Mouse (Mus musculus) hindbrain, embryonic 10.5 days (tissue): ENCODE results near the gene Acsl6. TPM values are rescaled to one million over a fixed set of nuclear protein-coding genes. Genes with fewer than 3 reads are reported as not detected.
"Not testable (repeated sequence)": the region's sequence is repeated elsewhere in the genome, so short reads cannot be mapped to it uniquely, and the experiment has no call there.

Source experiments
- DNase-seq: peaks from one replicate; pipeline ENCODE4 v3.0.0-alpha.2; 2017; ENCODE audit warnings: low spot score
- H3K27ac ChIP-seq: fragments of 300-500 bp; sonication (generic); 2 replicates; pipeline ENCODE4 v1.5.1; 2016; ENCODE audit warnings: mild to moderate bottlenecking, moderate library complexity
- H3K27me3 ChIP-seq: fragments of 300-500 bp; sonication (generic); 2 replicates; pipeline ENCODE4 v1.6.1; 2016; ENCODE audit warnings: mild to moderate bottlenecking; ENCODE audit not compliant: poor library complexity, insufficient read depth, severe bottlenecking
- H3K36me3 ChIP-seq: fragments of 300-500 bp; sonication (generic); 2 replicates; pipeline ENCODE4 v1.6.1; 2016; ENCODE audit warnings: mild to moderate bottlenecking, moderate library complexity
- H3K4me1 ChIP-seq: fragments of 300-500 bp; sonication (generic); replicated peaks from 2 replicates; pipeline ENCODE4 v1.6.1; 2016; ENCODE audit warnings: mild to moderate bottlenecking
- H3K4me3 ChIP-seq: fragments of 300-500 bp; sonication (generic); 2 replicates; pipeline ENCODE4 v1.5.1; 2016; ENCODE audit warnings: mild to moderate bottlenecking, moderate library complexity
- H3K9me3 ChIP-seq: fragments of 300-500 bp; sonication (generic); 2 replicates; pipeline ENCODE4 v1.6.1; 2016; ENCODE audit warnings: mild to moderate bottlenecking, moderate library complexity
- WGBS: fragments of 180-500 bp; shearing (Covaris S2); methylation state at CpG from one replicate; pipeline ENCODE4 v1.1.7; 2016; 5-methylcytosine and 5-hydroxymethylcytosine counted together
- polyA plus RNA-seq: library from polyadenylated mRNA; unstranded; fragments of >200 nt; fragmentation: Nextera tagmentation; extraction: Ambion mirVana; gene quantifications from 2 replicates; pipeline ENCODE4 v1.2.1, GENCODE M21; 2016

Gene Acsl6
- polyA plus RNA-seq, 1 experiment from 2014 or later: 18.2 TPM

DNA sequence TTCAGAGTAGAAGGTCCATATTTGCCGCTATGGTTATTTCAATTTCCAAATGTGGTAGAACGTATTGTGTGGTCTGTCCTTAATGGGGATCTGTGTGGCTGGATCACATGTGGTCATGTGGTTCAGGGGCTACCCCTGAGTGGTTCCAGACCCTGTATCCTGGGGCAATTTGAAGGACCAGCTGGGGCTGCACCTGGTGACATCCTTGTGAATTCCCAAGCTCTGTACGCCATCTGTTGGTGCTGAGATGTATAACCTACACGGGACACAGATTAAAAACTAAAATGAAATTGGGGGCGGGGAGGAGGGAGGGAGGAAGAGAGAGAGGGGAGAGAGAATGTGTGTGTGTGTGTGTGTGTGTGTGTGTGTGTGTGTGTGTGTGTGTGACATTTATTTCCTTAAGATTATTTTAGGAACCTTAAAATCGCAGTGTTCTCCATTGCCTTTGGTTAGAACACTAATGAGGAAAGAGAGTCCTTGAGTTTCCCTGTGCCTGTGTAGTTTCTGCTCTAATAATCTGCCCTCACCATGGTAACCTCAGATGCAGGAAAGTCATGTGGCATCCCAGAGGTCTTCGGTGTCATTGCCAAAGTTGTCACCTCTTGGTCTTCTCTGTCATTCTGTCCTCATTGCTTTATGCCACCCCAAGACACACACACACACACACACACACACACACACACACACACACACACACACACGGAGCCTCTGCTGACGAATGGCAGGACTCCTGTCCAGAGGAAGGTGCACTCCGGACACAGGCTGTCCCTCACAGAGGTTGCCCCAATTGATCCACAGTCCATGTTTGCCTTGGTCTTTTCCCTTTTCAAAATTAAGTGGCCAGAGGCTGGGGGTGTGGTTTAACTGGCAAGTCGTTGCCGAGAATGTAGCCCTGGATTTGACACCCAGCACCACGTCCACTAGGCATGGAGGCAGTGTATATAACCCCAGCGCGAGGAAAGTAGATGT, 51.3 kb downstream of the Acsl6 start:
- Histone ChIP-seq H3K27ac (no peak overlapping the region), H3K4me1 (peaks cover 38% of the 10 kb centered on the region), H3K9me3 (no peaks in the 10 kb centered on the region), H3K4me3 (no peak overlapping the region), H3K27me3 (0 out of 2 replicates have a peak, but pooled peaks cover 6% of the 10 kb centered on the region), H3K36me3 (no peaks in the 10 kb centered on the region)
- WGBS: 45% methylated on average over 15 of the region's 15 CpGs
- DNase-seq: peak; percentile 66

DNA sequence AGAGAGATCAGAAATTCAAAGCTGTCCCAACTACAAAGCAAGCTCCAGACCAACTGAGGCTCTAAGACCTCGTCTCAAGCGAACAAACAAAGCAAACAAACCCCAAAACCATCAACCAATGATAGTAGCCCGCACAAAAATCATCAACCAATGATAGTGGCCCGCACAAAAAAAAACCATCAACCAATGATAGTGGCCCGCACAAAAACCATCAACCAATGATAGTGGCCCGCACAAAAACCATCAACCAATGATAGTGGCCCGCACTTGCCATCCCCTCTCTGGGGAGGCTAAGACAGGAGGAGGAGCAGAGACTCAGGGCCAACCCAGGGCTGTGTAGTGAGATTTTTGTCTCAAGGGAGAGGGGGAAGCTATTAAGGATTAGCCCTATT, 52.0 kb downstream of the Acsl6 start:
- Histone ChIP-seq H3K4me3 (no peak overlapping the region), H3K27me3 (no peaks in the 10 kb centered on the region), H3K4me1 (peaks cover 38% of the 10 kb centered on the region), H3K9me3 (no peaks in the 10 kb centered on the region), H3K27ac (no peak overlapping the region), H3K36me3 (no peaks in the 10 kb centered on the region)
- DNase-seq: no peak
- 68% methylated on average over 7 of the region's 7 CpGs for WGBS

DNA sequence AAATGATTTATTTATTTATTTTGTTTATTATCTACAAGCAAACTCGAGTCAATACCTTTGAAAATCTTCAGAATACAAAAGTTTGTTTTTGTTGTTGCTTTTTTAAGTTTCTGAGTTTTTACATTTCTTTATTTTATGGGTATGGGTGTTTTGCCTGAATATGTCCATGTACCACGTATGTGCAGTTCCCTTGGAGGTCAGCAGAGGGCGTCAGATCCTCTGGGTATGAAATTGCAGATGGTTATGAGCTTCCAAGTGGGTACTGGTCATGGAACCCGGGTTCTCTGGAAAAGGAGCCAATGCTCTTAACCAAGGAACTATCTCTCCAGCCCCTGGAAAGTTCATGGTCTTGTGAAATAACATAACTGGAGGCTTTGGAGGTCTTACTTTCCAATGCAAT, 53.1 kb downstream of the Acsl6 start:
- Histone ChIP-seq H3K27me3 (no peaks in the 10 kb centered on the region), H3K36me3 (peaks cover 3% of the 10 kb centered on the region; the same call in 1 of the 2 replicates), H3K4me3 (no peak overlapping the region), H3K9me3 (no peaks in the 10 kb centered on the region), H3K27ac (no peak overlapping the region), H3K4me1 (peaks cover 37% of the 10 kb centered on the region)
- WGBS: 59% methylated on average over 4 of the region's 4 CpGs
- peak; percentile 14 for DNase-seq

DNA sequence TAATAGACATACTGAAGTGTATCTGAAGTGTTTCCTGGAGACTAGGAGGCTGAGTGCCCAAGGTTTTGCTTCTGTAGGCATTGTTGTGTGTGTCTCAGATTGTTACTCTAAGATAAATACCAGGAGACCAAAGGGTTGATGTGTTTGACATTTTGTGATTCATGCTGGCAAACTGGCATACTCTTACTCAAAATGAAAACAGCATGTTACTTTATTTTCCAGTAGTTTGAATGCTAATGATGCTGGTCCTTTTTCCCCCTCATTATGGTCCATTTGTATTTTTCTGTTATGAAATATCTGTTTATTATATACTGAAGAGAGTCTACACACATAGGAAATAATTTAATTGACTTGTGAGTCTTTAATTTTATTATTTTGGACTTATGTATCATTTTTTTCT, 69.0 kb downstream of the Acsl6 start:
- H3K4me1 ChIP-seq: no peaks in the 10 kb centered on the region
- no peak overlapping the region for H3K4me3 ChIP-seq
- no peaks in the 10 kb centered on the region for H3K9me3 ChIP-seq
- DNase-seq: no peak
- H3K27me3 ChIP-seq: no peaks in the 10 kb centered on the region
- no peaks in the 10 kb centered on the region for H3K36me3 ChIP-seq
- no peak overlapping the region for H3K27ac ChIP-seq

DNA sequence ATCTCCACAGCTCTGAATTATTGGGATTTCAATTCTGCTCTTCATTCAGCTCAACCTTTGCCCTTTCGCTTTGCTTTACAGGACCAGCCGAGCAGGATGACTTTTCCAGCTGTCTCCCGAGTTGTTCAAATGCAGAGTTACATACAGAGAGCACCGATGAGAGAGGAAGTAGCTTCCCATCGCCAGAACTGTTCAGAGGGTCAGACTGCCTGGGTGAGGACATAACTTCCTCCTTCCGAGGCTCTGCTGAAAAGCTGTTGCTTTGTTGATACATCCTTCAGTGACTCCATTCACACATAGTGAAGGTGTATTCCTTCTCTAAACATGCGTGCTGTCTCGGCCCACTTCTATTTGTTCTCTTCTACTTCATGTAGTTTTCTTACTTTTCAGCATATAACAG, 86.8 kb downstream of the Acsl6 start:
- WGBS: 79% methylated on average over 8 of the region's 8 CpGs
- no peaks in the 10 kb centered on the region for H3K36me3 ChIP-seq
- H3K4me3 ChIP-seq: no peak overlapping the region
- H3K27ac ChIP-seq: no peak overlapping the region
- no peak for DNase-seq
- no peaks in the 10 kb centered on the region for H3K27me3 ChIP-seq
- no peaks in the 10 kb centered on the region for H3K4me1 ChIP-seq
- no peaks in the 10 kb centered on the region for H3K9me3 ChIP-seq

DNA sequence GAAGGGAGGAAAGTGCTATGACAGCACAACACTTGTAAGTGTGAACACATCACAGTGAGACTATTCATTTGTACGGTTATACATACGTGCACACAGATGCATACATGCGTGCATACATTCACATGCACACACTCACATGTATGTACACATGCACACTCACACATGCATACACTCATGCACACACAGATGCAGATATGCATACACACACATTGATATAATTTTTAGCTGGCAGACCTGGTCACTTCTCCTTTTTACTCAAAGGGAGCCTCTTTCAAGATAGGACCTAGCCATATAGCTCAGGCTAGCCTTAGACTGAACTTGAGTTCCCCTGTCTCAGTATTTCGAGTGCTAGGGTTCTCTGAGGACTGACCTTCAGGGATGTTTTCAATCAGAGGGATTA, 87.7 kb downstream of the Acsl6 start:
- no peak overlapping the region for H3K4me3 ChIP-seq
- no peak for DNase-seq
- no peaks in the 10 kb centered on the region for H3K9me3 ChIP-seq
- no peak overlapping the region for H3K27ac ChIP-seq
- H3K4me1 ChIP-seq: no peaks in the 10 kb centered on the region
- H3K27me3 ChIP-seq: no peaks in the 10 kb centered on the region
- H3K36me3 ChIP-seq: no peaks in the 10 kb centered on the region
- 86% methylated on average over 4 of the region's 4 CpGs for WGBS

DNA sequence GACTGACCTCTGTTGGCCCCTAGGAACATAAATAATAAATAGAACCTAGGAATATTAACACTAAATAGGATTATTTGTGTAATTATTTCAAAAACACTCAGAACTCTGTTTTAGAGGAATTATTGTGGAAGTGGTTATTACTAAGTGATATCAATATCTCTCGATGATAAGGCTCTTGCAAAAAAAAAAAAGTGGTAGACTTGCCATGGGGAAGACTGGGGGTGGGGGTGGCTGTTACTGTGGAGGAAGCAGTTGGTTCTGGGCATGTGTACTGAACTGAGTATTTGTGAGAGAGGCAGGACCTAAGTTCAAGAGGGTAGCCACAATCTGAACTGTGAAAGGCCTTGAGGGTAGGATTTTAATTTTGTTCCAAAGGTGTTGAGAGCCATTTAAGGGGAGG, 93.1 kb downstream of the Acsl6 start:
- Histone ChIP-seq H3K27ac (no peak overlapping the region), H3K27me3 (no peaks in the 10 kb centered on the region), H3K4me3 (no peak overlapping the region), H3K9me3 (no peaks in the 10 kb centered on the region), H3K36me3 (no peaks in the 10 kb centered on the region), H3K4me1 (no peaks in the 10 kb centered on the region)
- 88% methylated on average over 1 of the region's 1 CpGs for WGBS
- no peak for DNase-seq

DNA sequence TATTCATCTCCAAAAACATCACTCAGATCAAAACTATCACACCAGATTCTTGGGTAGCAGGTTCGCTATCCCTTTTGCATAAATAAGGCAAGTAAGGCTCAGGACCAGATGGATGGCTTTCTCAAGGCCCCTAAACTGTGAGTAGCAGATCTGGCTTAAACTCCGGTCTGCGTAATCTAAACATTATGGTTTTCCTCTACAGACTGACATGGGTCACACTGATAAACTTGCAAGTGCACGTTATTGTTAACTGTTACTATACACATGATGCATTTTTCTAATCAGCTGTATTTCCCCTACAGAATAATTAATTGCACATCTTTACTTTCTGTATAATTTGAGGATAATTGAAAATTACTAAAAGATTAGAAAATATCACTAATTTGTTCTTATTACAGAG, 94.5 kb downstream of the Acsl6 start:
- H3K4me1 ChIP-seq: no peaks in the 10 kb centered on the region
- no peaks in the 10 kb centered on the region for H3K9me3 ChIP-seq
- 90% methylated on average over 4 of the region's 4 CpGs for WGBS
- no peak overlapping the region for H3K4me3 ChIP-seq
- no peaks in the 10 kb centered on the region for H3K36me3 ChIP-seq
- no peaks in the 10 kb centered on the region for H3K27me3 ChIP-seq
- no peak for DNase-seq
- H3K27ac ChIP-seq: no peak overlapping the region

DNA sequence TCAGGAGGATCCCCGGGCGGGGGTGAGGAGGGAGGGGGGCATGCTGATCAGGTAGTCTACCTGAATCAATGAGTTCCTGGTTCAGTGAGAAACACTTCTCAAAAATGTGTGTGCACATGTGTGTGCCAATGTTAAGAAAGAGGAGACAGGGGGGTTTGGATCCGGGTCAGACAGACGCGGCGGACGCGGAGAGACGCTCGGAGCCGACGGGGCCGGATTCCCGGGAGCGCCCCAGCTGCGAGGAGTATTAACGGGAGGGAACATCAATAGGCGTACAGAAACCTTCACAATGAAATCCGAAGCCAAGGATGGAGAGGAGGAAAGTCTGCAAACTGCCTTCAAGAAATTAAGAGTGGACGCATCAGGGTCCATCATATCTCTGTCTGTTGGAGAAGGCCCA, 97.2 kb downstream of the Acsl6 start:
- H3K27ac ChIP-seq, H3K27me3 ChIP-seq, H3K4me3 ChIP-seq, H3K9me3 ChIP-seq, H3K36me3 ChIP-seq, H3K4me1 ChIP-seq, DNase-seq: not testable (repeated sequence)
- WGBS: 94% methylated on average over 20 of the region's 20 CpGs

DNA sequence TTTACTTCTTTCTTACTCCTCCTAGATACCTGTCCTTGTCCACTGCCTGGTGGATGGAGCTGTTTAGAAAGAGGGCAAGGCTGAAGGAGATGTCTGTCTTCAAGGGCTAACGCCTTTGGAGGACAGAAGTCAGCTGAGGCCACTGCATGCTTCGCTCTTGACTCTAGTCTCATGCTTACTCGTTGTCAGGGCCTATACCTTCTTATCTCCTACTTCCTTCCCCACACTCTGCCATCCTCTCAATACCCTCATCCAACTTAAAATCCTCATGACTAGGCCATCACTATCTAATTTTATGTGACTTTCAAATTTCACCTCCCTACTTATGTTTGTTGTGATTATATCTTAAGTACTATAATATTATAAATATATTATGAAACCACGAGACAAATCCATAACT, 101.3 kb downstream of the Acsl6 start:
- H3K27ac ChIP-seq: no peak overlapping the region
- H3K27me3 ChIP-seq: no peaks in the 10 kb centered on the region
- H3K4me3 ChIP-seq: no peak overlapping the region
- no peaks in the 10 kb centered on the region for H3K9me3 ChIP-seq
- WGBS: 84% methylated on average over 4 of the region's 4 CpGs
- no peak for DNase-seq
- no peaks in the 10 kb centered on the region for H3K4me1 ChIP-seq
- H3K36me3 ChIP-seq: no peaks in the 10 kb centered on the region

DNA sequence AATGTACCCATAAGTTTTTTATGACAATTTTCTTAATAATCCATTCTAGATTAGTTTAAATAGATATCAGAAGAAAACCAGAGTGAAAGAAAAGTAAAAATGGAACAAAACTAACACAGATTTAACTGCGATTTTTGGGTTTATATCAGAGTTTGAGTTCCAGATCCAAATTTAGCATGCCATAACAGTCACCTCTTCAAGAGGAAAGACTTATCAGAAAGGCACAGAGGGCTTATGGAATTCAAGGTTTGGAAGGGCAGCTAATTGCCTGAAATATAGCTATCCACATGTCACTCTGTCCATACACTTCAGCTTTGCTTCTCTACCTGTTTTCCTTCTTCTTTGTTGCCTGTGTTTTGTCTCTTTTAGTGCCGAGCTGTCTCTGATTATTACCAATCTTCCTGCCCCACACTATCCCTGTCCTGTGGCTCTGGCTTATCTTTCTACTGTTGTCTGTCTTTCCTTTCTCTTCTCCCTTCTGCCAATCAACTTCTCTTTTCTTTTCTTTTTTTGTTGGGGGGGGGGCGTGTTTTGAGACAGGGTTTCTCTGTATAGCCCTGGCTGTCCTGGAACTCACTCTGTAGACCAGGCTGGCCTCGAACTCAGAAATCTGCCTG, 103.4 kb downstream of the Acsl6 start:
- no peaks in the 10 kb centered on the region for H3K4me1 ChIP-seq
- no peak overlapping the region for H3K27ac ChIP-seq
- no peaks in the 10 kb centered on the region for H3K9me3 ChIP-seq
- WGBS: 87% methylated on average over 4 of the region's 4 CpGs
- DNase-seq: no peak
- H3K4me3 ChIP-seq: no peak overlapping the region
- no peaks in the 10 kb centered on the region for H3K36me3 ChIP-seq
- no peaks in the 10 kb centered on the region for H3K27me3 ChIP-seq

DNA sequence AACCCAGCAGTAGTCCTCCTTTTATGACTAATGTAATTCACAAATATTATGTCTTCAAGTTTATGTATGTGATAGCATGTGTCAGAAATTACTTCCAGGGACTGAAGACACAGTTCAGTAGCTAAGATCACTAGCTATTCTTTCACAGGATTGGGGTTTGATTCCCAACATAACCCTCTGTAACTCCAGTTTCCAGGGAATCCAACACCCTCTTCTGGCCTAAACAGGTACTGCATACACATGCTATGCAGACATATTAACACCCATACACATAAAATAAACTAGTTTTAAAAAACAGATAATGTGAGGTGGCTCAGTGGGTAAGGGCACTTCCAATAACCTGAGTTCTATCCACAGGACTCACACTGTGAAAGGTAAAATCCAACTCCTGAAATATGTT, 107.0 kb downstream of the Acsl6 start:
- Histone ChIP-seq H3K27ac (no peak overlapping the region), H3K4me3 (no peak overlapping the region), H3K36me3 (no peaks in the 10 kb centered on the region), H3K27me3 (no peaks in the 10 kb centered on the region), H3K9me3 (no peaks in the 10 kb centered on the region), H3K4me1 (no peaks in the 10 kb centered on the region)
- no peak for DNase-seq

DNA sequence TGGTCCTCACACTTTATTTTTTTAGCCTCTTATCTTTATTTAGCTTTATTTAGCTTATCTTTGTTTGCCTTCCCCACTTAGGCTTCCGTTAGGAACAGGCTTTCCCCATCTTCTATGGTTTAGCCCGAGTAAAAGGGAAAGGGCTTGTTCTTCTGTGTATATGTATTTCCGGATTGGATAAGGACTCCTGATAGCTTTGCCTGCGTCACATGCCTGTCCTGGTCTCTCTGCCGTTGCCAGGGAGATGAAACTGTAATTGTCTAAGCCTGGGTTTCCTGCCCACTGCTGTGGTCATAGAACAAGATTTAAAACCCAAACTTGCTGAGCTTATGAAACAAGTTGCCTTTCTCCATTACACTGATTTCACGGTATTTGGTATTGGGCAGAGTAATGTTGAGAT, 109.4 kb downstream of the Acsl6 start:
- no peak overlapping the region for H3K4me3 ChIP-seq
- H3K9me3 ChIP-seq: no peaks in the 10 kb centered on the region
- H3K4me1 ChIP-seq: no peaks in the 10 kb centered on the region
- no peak for DNase-seq
- H3K27ac ChIP-seq: no peak overlapping the region
- no peaks in the 10 kb centered on the region for H3K27me3 ChIP-seq
- WGBS: 63% methylated on average over 6 of the region's 6 CpGs
- no peaks in the 10 kb centered on the region for H3K36me3 ChIP-seq
